Mouse (Mus musculus) cerebellum, adult 11 months (tissue): ENCODE measurements around the gene Rmdn3.

Source experiments
- DNase-seq: peaks from one replicate; pipeline ENCODE4 v3.0.0; 2022

Gene Rmdn3

GRCm38 (mm10) chr2:119166901-119167865 lies 10.3 kb upstream of the Rmdn3 start, which contains the start of gene Gchfr:
Gene Gchfr (plus strand): TSS chr2:119167773.
- DNase-seq: peak; percentile 29

- no peak for DNase-seq
These were observed 8.6 kb upstream of the Rmdn3 start for GRCm38 (mm10) chr2:119165401-119165800.

GRCm38 (mm10) chr2:119163999-119164398 lies 7.2 kb upstream of the Rmdn3 start:
- no peak for DNase-seq

GRCm38 (mm10) chr2:119163135-119163534 lies 6.3 kb upstream of the Rmdn3 start:
- DNase-seq: no peak

GRCm38 (mm10) chr2:119161247-119161646 lies 4.4 kb upstream of the Rmdn3 start:
- DNase-seq: no peak

- DNase-seq: no peak
These were observed 1.0 kb upstream of the Rmdn3 start for GRCm38 (mm10) chr2:119157836-119158235.

- peak; percentile 11 for DNase-seq
These were observed 653 bp downstream of the Rmdn3 start for GRCm38 (mm10) chr2:119156081-119156680.

- DNase-seq: no peak
These were observed 1.4 kb downstream of the Rmdn3 start for GRCm38 (mm10) chr2:119155388-119155787.

GRCm38 (mm10) chr2:119154683-119155082 lies 2.2 kb downstream of the Rmdn3 start:
- no peak for DNase-seq

- DNase-seq: no peak
These were observed 4.6 kb downstream of the Rmdn3 start for GRCm38 (mm10) chr2:119152255-119152654.

- no peak for DNase-seq
These were observed 9.1 kb downstream of the Rmdn3 start for GRCm38 (mm10) chr2:119147775-119148174.

- DNase-seq: no peak
These were observed 9.6 kb downstream of the Rmdn3 start for GRCm38 (mm10) chr2:119147160-119147678.

GRCm38 (mm10) chr2:119146435-119146834 lies 10.4 kb downstream of the Rmdn3 start:
- no peak for DNase-seq

GRCm38 (mm10) chr2:119145199-119145598 lies 11.6 kb downstream of the Rmdn3 start:
- no peak for DNase-seq

- DNase-seq: no peak
These were observed 20.4 kb downstream of the Rmdn3 start for GRCm38 (mm10) chr2:119136346-119136898.

GRCm38 (mm10) chr2:119113121-119113925 lies 43.5 kb downstream of the Rmdn3 start:
- DNase-seq: no peak

GRCm38 (mm10) chr2:119112438-119113112 lies 44.3 kb downstream of the Rmdn3 start, which contains the start of gene Rad51:
Gene Rad51 (plus strand): TSS chr2:119112793.
- DNase-seq: peak; percentile 78

- no peak for DNase-seq
These were observed 45.8 kb downstream of the Rmdn3 start for GRCm38 (mm10) chr2:119111060-119111459.

- DNase-seq: no peak
These were observed 48.3 kb downstream of the Rmdn3 start for GRCm38 (mm10) chr2:119108554-119108953.

- no peak for DNase-seq
These were observed 50.3 kb downstream of the Rmdn3 start for GRCm38 (mm10) chr2:119106583-119106982.

- no peak for DNase-seq
These were observed 55.3 kb downstream of the Rmdn3 start for GRCm38 (mm10) chr2:119101552-119101951.
